Mouse (Mus musculus): ENCODE results near the gene Fhl1. TPM values are rescaled to one million over a fixed set of nuclear protein-coding genes. Genes with fewer than 3 reads are reported as not detected.

Gene Fhl1
- not detected for total RNA-seq (2023)

DNA sequence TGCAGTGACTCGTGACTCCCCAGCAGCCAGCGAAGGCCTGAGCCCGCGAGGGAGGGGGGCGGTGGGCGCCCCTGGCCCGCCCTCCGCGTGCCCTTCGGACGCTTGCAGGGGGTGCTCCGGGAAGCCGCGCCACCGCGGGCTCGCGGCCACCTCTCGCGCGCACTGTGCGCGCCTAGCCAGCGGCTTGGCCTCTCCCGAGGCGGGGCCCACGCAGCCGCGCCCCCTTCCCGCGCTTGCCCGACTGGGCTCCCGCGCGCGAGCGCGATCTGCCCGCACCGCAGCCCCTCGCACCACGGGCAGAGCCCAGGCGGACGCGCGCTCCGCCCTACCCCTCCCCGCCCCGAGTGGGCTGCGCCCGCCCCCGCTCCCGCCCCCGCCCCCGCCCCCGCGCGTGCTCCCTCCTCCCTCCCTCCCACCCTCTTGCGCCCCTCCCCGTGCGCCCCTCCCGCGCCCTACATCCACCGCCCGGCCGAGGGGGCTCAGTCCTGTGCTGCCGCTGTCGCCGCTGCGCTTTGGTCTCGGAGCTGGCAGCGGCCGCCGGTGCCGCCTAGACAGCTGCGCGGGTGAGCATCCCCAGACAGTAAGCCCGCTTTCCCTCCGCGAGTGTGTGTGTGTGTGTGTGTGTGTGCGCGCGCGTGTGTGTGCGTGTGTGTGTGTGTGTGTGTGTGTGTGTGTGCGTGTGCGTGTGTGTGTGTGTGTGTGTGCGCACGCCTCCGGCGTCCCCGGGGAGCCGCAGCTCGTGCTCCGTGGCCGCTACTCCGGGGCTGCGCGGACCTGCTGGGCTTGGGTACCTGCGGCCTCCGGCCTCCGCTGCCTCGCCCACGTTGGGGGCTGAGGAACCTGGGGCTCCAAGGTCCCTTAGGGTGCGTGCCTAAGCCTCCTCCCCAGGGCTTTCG is at the start of gene Fhl1:
TSS of gene Fhl1 (plus strand) at position 482 of the 896 bp plus-strand sequence.

DNA sequence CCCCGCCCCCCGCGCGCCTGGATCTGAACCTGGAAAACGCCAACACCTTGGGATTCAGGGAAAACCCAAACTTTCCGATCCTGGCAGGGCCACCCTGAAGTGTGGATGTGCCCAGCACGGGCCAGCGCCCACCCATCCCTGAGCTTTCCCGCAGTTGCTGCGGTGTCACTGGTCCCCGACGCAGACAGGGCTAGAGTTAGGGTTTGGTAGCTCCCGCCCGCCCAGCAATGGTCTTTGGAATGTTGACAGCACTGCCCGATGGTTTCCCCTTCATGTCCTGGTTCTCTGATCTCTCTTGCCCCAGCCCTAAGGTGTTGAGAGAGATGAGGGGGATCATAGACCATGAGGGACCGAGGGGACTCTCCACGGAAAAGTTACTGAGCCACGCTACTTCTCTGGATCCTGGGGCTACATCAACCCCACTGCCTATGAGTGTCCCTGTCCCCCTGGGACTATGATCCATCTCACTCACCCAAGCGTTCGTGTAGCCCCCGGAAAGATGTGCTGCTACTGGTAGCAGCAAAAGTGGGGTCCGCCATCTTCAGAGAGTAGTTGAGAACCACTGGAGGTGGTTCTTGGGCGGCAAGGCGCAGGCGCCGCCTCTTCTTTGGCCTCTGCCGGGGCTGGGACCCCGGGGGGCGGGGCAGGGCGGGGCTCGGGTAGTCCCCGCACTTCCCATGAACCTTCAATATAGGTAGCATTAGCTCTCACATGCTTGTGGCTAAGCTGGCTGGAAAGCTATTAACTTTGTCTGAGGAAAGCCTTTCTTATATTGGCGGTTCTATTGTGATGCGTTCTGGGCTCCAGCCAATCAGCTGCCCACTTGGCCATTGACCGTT is 90.4 kb downstream of the Fhl1 start, which contains the start of gene Map7d3:
TSS of gene Map7d3 (minus strand) at position 562 of the 839 bp plus-strand sequence.

Other genes starting within 250 kb of the Fhl1 start
- gene Gm10477, start 207.0 kb upstream of the Fhl1 start, total RNA-seq (2023), result not detected
- gene Gm648, start 182.2 kb upstream of the Fhl1 start, total RNA-seq (2023), result not detected
- 9.9 TPM for gene Mmgt1, start 133.7 kb upstream of the Fhl1 start, total RNA-seq (2023)
- gene Slc9a6, start 122.0 kb upstream of the Fhl1 start, total RNA-seq (2023), result 8.4 TPM
- gene Map7d3, start 90.5 kb downstream of the Fhl1 start, total RNA-seq (2023), result 1.0 TPM
- gene Adgrg4, start 138.4 kb downstream of the Fhl1 start, total RNA-seq (2023), result not detected